12 mouse cellular contexts compared by ENCODE assay signal in the genomic region with DNA sequence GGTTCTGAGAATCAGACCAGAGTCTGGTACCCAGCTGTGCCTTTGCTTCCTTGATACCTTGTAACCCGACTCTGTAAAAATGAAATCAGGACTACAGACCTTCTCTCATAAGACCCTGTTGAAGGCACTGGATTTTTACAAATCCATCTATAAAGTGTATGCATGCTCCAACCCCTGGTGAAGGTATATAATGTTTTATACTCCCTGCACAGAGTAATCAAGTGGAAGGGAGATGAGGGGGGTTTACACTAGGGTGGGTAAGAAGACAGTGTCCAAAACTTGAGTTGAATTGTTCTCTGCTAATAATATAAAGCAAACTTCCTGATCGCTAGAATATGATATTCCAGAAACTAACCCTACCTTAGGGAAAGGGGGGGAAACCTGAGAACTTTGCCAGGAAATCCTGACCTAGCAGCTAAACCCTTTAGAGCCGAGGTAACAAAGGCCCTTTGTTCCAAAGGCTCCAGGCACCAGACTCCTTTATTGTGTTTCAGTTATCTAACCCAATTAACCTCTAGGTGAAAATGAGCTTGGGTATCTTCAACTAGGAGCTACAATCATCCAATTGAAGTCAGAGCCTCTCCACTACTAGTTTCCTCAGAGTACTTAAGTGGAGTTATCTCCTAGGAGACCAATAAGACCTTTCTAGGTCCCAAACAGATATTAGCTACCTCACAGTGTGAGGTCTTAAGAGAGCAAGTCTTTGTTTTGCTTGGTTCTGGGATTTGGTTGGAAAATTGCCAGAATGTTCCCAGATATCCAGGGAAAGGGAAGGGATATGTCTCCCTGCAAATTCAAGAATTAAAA.
DNase-seq lines count a peak whose midpoint lies in the region; ATAC-seq and TF ChIP-seq lines count a peak whose summit lies in the region.
"Had no signal": no experiment of that assay in that cellular context is flagged by ENCODE, and none has a peak within 500 bp of the region (broad histone marks: within the 10 kb centered on the region; RNA-seq: fewer than 3 reads in every experiment).

No protein-coding gene starts in this region.

- no peak for TF ChIP-seq CTCF in heart, adult 2 months (IDR thresholded peaks at IDR 0.05)
- no peak for TF ChIP-seq CTCF in lung, adult 2 months (IDR thresholded peaks at IDR 0.05; ENCODE audit: insufficient read depth, low read length)

- 59% methylated on average over 3 of the region's 3 CpGs for WGBS in heart, adult 2 months
- 62% methylated on average over 3 of the region's 3 CpGs for WGBS in heart, embryonic 12.5 days
- WGBS in lung, embryonic 16.5 days: 51% methylated on average over 3 of the region's 3 CpGs
- 51% methylated on average over 3 of the region's 3 CpGs for WGBS in lung, adult 2 months
- 25% methylated on average over 3 of the region's 3 CpGs for WGBS in embryonic facial prominence, embryonic 12.5 days
- WGBS in limb, embryonic 14.5 days: 21% methylated on average over 3 of the region's 3 CpGs

- no peaks in the 10 kb centered on the region for H3K79me2 ChIP-seq in heart, adult 2 months (replicated peaks; ENCODE audit: control insufficient read depth, insufficient read depth, low read length)

- H3K4me3 ChIP-seq in heart, adult 2 months: no peak overlapping the region
- H3K4me3 ChIP-seq in heart, embryonic 12.5 days: no peak overlapping the region
- no peak overlapping the region for H3K4me3 ChIP-seq in lung, embryonic 16.5 days (ENCODE audit: low read length)
- H3K4me3 ChIP-seq in lung, adult 2 months (replicated peaks; ENCODE audit: extremely low read depth, low read depth, low read length): no peak overlapping the region
- H3K4me3 ChIP-seq in embryonic facial prominence, embryonic 12.5 days: no peak overlapping the region
- H3K4me3 ChIP-seq in limb, embryonic 14.5 days (replicated peaks; ENCODE audit: low read length): no peak overlapping the region
- H3K4me3 ChIP-seq: hindbrain, embryonic 10.5 days had no signal

- H3K36me3 ChIP-seq in heart, adult 2 months (ENCODE audit: control insufficient read depth, insufficient read depth, low read length): peaks cover 21% of the 10 kb centered on the region
- H3K36me3 ChIP-seq in heart, embryonic 12.5 days: peaks cover 32% of the 10 kb centered on the region
- peaks cover 10% of the 10 kb centered on the region; the same call in 1 of the 2 replicates for H3K36me3 ChIP-seq in lung, embryonic 16.5 days (ENCODE audit: control insufficient read depth, insufficient read depth, low read length)
- peaks cover 22% of the 10 kb centered on the region for H3K36me3 ChIP-seq in embryonic facial prominence, embryonic 12.5 days
- peaks cover 13% of the 10 kb centered on the region for H3K36me3 ChIP-seq in limb, embryonic 14.5 days (ENCODE audit: control insufficient read depth, insufficient read depth, low read length)

- DNase-seq in heart, adult 2 months: no peak
- DNase-seq in lung, adult 2 months: no peak
- no peak for DNase-seq in limb, embryonic 14.5 days (ENCODE audit: low spot score)
- no peak for DNase-seq in urinary bladder, adult 2 months (ENCODE audit: low spot score)
- DNase-seq in adrenal gland, postnatal 25 days: no peak
- DNase-seq: cerebellum, postnatal 25 days; kidney, adult 2 months had no signal

- no peak overlapping the region for H3K4me2 ChIP-seq in heart, embryonic 12.5 days
- no peak overlapping the region for H3K4me2 ChIP-seq in lung, embryonic 16.5 days (ENCODE audit: low read depth, low read length)
- no peak overlapping the region for H3K4me2 ChIP-seq in embryonic facial prominence, embryonic 12.5 days (replicated peaks)
- no peak overlapping the region for H3K4me2 ChIP-seq in limb, embryonic 14.5 days (replicated peaks; ENCODE audit: low read depth, low read length, severe bottlenecking)

- intact Hi-C loops in heart, adult 2 months (cut with DNase I): loop anchor here (2.0 to 5.0 kb wide), 2 partner anchors 69 to 131 kb away; a partner anchor contains a TSS

- TF ChIP-seq EP300 in heart, adult 2 months (IDR thresholded peaks at IDR 0.05; ENCODE audit: insufficient read depth, low read depth, low read length): no peak

- no peaks in the 10 kb centered on the region for H3K27me3 ChIP-seq in heart, adult 2 months (ENCODE audit: control insufficient read depth, insufficient read depth, low read length)
- no peaks in the 10 kb centered on the region for H3K27me3 ChIP-seq in heart, embryonic 12.5 days (replicated peaks)
- no peaks in the 10 kb centered on the region for H3K27me3 ChIP-seq in lung, embryonic 16.5 days (ENCODE audit: control insufficient read depth, insufficient read depth, low read depth, low read length)
- no peaks in the 10 kb centered on the region for H3K27me3 ChIP-seq in embryonic facial prominence, embryonic 12.5 days
- no peaks in the 10 kb centered on the region for H3K27me3 ChIP-seq in limb, embryonic 14.5 days (ENCODE audit: control insufficient read depth, insufficient read depth, low read length)

- H3K27ac ChIP-seq in heart, adult 2 months: peak overlapping the region; percentile 52
- no peak overlapping the region for H3K27ac ChIP-seq in heart, embryonic 12.5 days (ENCODE audit: poor library complexity, severe bottlenecking)
- no peak overlapping the region for H3K27ac ChIP-seq in lung, embryonic 16.5 days (ENCODE audit: low read length)
- H3K27ac ChIP-seq in embryonic facial prominence, embryonic 12.5 days: peak overlapping the region; percentile 64
- no peak overlapping the region; the same call in 1 of the 2 replicates for H3K27ac ChIP-seq in limb, embryonic 14.5 days (replicated peaks; ENCODE audit: low read depth, low read length)
- H3K27ac ChIP-seq: hindbrain, embryonic 10.5 days; liver, embryonic 14.5 days had no signal

- no peak for TF ChIP-seq POLR2A in heart, adult 2 months (IDR thresholded peaks at IDR 0.05; ENCODE audit: insufficient read depth, low read depth, low read length)
- TF ChIP-seq POLR2A in lung, adult 2 months (IDR thresholded peaks at IDR 0.05; ENCODE audit: borderline replicate concordance, extremely low read depth, low read depth, low read length): no peak
- TF ChIP-seq POLR2A in limb, embryonic 14.5 days (IDR thresholded peaks at IDR 0.05; ENCODE audit: borderline replicate concordance, extremely low read depth, insufficient read depth, insufficient read length): no peak

- H3K9me3 ChIP-seq in heart, embryonic 12.5 days (replicated peaks): no peaks in the 10 kb centered on the region
- no peaks in the 10 kb centered on the region for H3K9me3 ChIP-seq in lung, embryonic 16.5 days (ENCODE audit: control insufficient read depth, low read length)
- H3K9me3 ChIP-seq in embryonic facial prominence, embryonic 12.5 days: no peaks in the 10 kb centered on the region
- H3K9me3 ChIP-seq in limb, embryonic 14.5 days (ENCODE audit: control insufficient read depth, low read length): no peaks in the 10 kb centered on the region
- H3K9me3 ChIP-seq: hindbrain, embryonic 10.5 days had no signal

- H3K9ac ChIP-seq in heart, adult 2 months (ENCODE audit: low read depth, low read length): no peak overlapping the region
- no peak overlapping the region for H3K9ac ChIP-seq in heart, embryonic 12.5 days
- H3K9ac ChIP-seq in lung, embryonic 16.5 days (ENCODE audit: low read length): no peak overlapping the region
- no peak overlapping the region for H3K9ac ChIP-seq in embryonic facial prominence, embryonic 12.5 days
- H3K9ac ChIP-seq in limb, embryonic 14.5 days (ENCODE audit: low read depth, low read length, severe bottlenecking): no peak overlapping the region
- H3K9ac ChIP-seq: liver, embryonic 14.5 days had no signal

- ATAC-seq in heart, embryonic 12.5 days (ENCODE audit: insufficient number of reproducible peaks, low FRiP score): no peak
- ATAC-seq in lung, embryonic 16.5 days (ENCODE audit: low read depth): 0 out of 2 replicates have a peak, but pooled peaks have one; percentile 15
- 0 out of 2 replicates have a peak, but pooled peaks have one; percentile 50 for ATAC-seq in embryonic facial prominence, embryonic 12.5 days (ENCODE audit: insufficient number of reproducible peaks, insufficient read depth, low FRiP score, low TSS enrichment)
- peak; percentile 8; the same call in 1 of the 2 replicates for ATAC-seq in limb, embryonic 14.5 days (ENCODE audit: low FRiP score, low read depth)

- H3K4me1 ChIP-seq in heart, adult 2 months (ENCODE audit: control insufficient read depth, insufficient read depth, low read length): peaks cover 2% of the 10 kb centered on the region
- peaks cover 17% of the 10 kb centered on the region for H3K4me1 ChIP-seq in heart, embryonic 12.5 days (replicated peaks)
- H3K4me1 ChIP-seq in lung, embryonic 16.5 days (replicated peaks; ENCODE audit: control insufficient read depth, insufficient read depth, low read length): no peaks in the 10 kb centered on the region
- H3K4me1 ChIP-seq in lung, adult 2 months (ENCODE audit: control insufficient read depth, insufficient read depth, low read length): 0 out of 2 replicates have a peak, but pooled peaks cover 2% of the 10 kb centered on the region
- H3K4me1 ChIP-seq in embryonic facial prominence, embryonic 12.5 days: 0 out of 2 replicates have a peak, but pooled peaks cover 10% of the 10 kb centered on the region
- H3K4me1 ChIP-seq in limb, embryonic 14.5 days (ENCODE audit: control insufficient read depth, insufficient read depth, low read length): peaks cover 12% of the 10 kb centered on the region

Comparison
In these comparisons a context has a peak if more than half of its experiments do, and no peak if none do; other contexts are left out.
1. H3K27ac ChIP-seq: peak in heart, adult 2 months (single experiment) and embryonic facial prominence, embryonic 12.5 days (single experiment); none in heart, embryonic 12.5 days (single experiment), lung, embryonic 16.5 days (single experiment) and limb, embryonic 14.5 days (single experiment).